Mouse (Mus musculus) embryonic facial prominence, embryonic 15.5 days (tissue): ENCODE data around the gene Urgcp. TPM values are rescaled to one million over a fixed set of nuclear protein-coding genes. Genes with fewer than 3 reads are reported as not detected.
"Not testable (repeated sequence)": the region's sequence is repeated elsewhere in the genome, so short reads cannot be mapped to it uniquely, and the experiment has no call there.

Experiments used
- ATAC-seq: fragments of 200-750 bp; cut with Nextera tagmentation; 2 replicates; pipeline ENCODE4 v1.8.0; 2017; ENCODE audit warnings: low read depth, moderate TSS enrichment; ENCODE audit not compliant: insufficient number of reproducible peaks, low FRiP score, low TSS enrichment
- H3K27ac ChIP-seq: fragments of 300-500 bp; sonication (generic); replicated peaks from 2 replicates; pipeline ENCODE4 v1.5.1; 2015; ENCODE audit warnings: mild to moderate bottlenecking, inconsistent platforms
- H3K27me3 ChIP-seq: fragments of 300-500 bp; sonication (generic); 2 replicates; pipeline ENCODE4 v1.6.1; 2015; ENCODE audit warnings: inconsistent platforms
- H3K36me3 ChIP-seq: fragments of 300-500 bp; sonication (generic); 2 replicates; pipeline ENCODE4 v1.6.1; 2015; ENCODE audit warnings: mild to moderate bottlenecking, inconsistent platforms
- H3K4me1 ChIP-seq: fragments of 300-500 bp; sonication (generic); 2 replicates; pipeline ENCODE4 v1.6.1; 2015; ENCODE audit warnings: inconsistent platforms
- H3K4me2 ChIP-seq: fragments of 300-500 bp; sonication (generic); replicated peaks from 2 replicates; pipeline ENCODE4 v1.6.1; 2015; ENCODE audit warnings: mild to moderate bottlenecking, inconsistent platforms
- H3K4me3 ChIP-seq: fragments of 300-500 bp; sonication (generic); replicated peaks from 2 replicates; pipeline ENCODE4 v1.5.1; 2015; ENCODE audit warnings: mild to moderate bottlenecking, inconsistent platforms
- H3K9ac ChIP-seq: fragments of 300-500 bp; sonication (generic); 2 replicates; pipeline ENCODE4 v1.6.1; 2015; ENCODE audit warnings: inconsistent platforms
- H3K9me3 ChIP-seq: fragments of 300-500 bp; sonication (generic); replicated peaks from 2 replicates; pipeline ENCODE4 v1.6.1; 2016; ENCODE audit warnings: inconsistent platforms
- WGBS: fragments of 180-500 bp; shearing (Covaris S2); methylation state at CpG from one replicate; pipeline ENCODE4 v1.1.7; 2015; 5-methylcytosine and 5-hydroxymethylcytosine counted together
- polyA plus RNA-seq: library from polyadenylated mRNA; unstranded; fragments of >200 nt; fragmentation: Nextera tagmentation; extraction: Ambion mirVana; gene quantifications from 2 replicates; pipeline ENCODE4 v1.2.1, GENCODE M21; 2015

Gene Urgcp
- 29.4 and 30.1 TPM in 2 replicates for polyA plus RNA-seq

GRCm38 (mm10) chr11:5761820-5762632, at the start of gene Urgcp:
TSS of gene Urgcp (minus strand) at chr11:5762376.
- peak within 1 kb of the TSS; percentile 85 for H3K4me3 ChIP-seq
- H3K9me3 ChIP-seq = no peaks in the 10 kb centered on the region
- peak within 1 kb of the TSS; percentile 65 for H3K4me2 ChIP-seq
- H3K4me1 ChIP-seq = peaks cover 6% of the 10 kb centered on the region
- H3K36me3 ChIP-seq = no peaks in the 10 kb centered on the region
- peak; percentile 99 for ATAC-seq
- H3K9ac ChIP-seq = peak within 1 kb of the TSS; percentile 76
- H3K27ac ChIP-seq = peak within 1 kb of the TSS; percentile 94
- no peaks in the 10 kb centered on the region for H3K27me3 ChIP-seq
- WGBS = under 1% methylated on average over 68 of the region's 68 CpGs

- H3K27ac ChIP-seq, H3K9me3 ChIP-seq, H3K4me2 ChIP-seq, H3K4me1 ChIP-seq, H3K27me3 ChIP-seq, H3K4me3 ChIP-seq, ATAC-seq, H3K36me3 ChIP-seq, H3K9ac ChIP-seq: not testable (repeated sequence)
- WGBS = 88% methylated on average over 4 of the region's 4 CpGs
These were observed 47.3 kb upstream of the Urgcp start for GRCm38 (mm10) chr11:5809487-5809886.

- peaks cover 8% of the 10 kb centered on the region for H3K4me1 ChIP-seq
- H3K9ac ChIP-seq = no peak overlapping the region
- no peak overlapping the region for H3K27ac ChIP-seq
- ATAC-seq = no peak
- H3K4me2 ChIP-seq = no peak overlapping the region
- H3K27me3 ChIP-seq = no peaks in the 10 kb centered on the region
- H3K36me3 ChIP-seq = no peaks in the 10 kb centered on the region
- no peaks in the 10 kb centered on the region for H3K9me3 ChIP-seq
- no peak overlapping the region for H3K4me3 ChIP-seq
- WGBS = 79% methylated on average over 9 of the region's 9 CpGs
These were observed 45.8 kb upstream of the Urgcp start for GRCm38 (mm10) chr11:5807956-5808355.

GRCm38 (mm10) chr11:5805711-5806110, 43.5 kb upstream of the Urgcp start:
- H3K27me3 ChIP-seq = no peaks in the 10 kb centered on the region
- no peaks in the 10 kb centered on the region for H3K9me3 ChIP-seq
- ATAC-seq = no peak
- peaks cover 15% of the 10 kb centered on the region for H3K4me1 ChIP-seq
- H3K4me3 ChIP-seq = no peak overlapping the region
- H3K4me2 ChIP-seq = no peak overlapping the region
- 81% methylated on average over 3 of the region's 3 CpGs for WGBS
- H3K27ac ChIP-seq = no peak overlapping the region
- peaks cover 7% of the 10 kb centered on the region for H3K36me3 ChIP-seq
- H3K9ac ChIP-seq = no peak overlapping the region

- H3K27ac ChIP-seq = no peak overlapping the region
- ATAC-seq = no peak
- 73% methylated on average over 5 of the region's 5 CpGs for WGBS
These were observed 42.0 kb upstream of the Urgcp start for GRCm38 (mm10) chr11:5804174-5804573.

GRCm38 (mm10) chr11:5803551-5803981, 41.4 kb upstream of the Urgcp start, which contains the start of gene Pgam2:
TSS of gene Pgam2 (minus strand) at chr11:5803733.
- Histone ChIP-seq H3K9ac (no peak within 1 kb of the TSS), H3K4me1 (peaks cover 15% of the 10 kb centered on the region), H3K9me3 (no peaks in the 10 kb centered on the region), H3K4me2 (no peak within 1 kb of the TSS), H3K4me3 (no peak within 1 kb of the TSS; the same call in 1 of the 2 replicates), H3K27ac (peak within 1 kb of the TSS; percentile 28; the same call in 1 of the 2 replicates), H3K27me3 (no peaks in the 10 kb centered on the region), H3K36me3 (peaks cover 28% of the 10 kb centered on the region)
- ATAC-seq = no peak
- 39% methylated on average over 8 of the region's 8 CpGs for WGBS

More at GRCm38 (mm10) chr11:5804174-5804573, 42.0 kb upstream of the Urgcp start:
- peaks cover 15% of the 10 kb centered on the region for H3K4me1 ChIP-seq
- H3K4me3 ChIP-seq = no peak overlapping the region
- no peak overlapping the region for H3K9ac ChIP-seq
- no peaks in the 10 kb centered on the region for H3K9me3 ChIP-seq
- H3K4me2 ChIP-seq = no peak overlapping the region
- H3K36me3 ChIP-seq = peaks cover 22% of the 10 kb centered on the region
- H3K27me3 ChIP-seq = no peaks in the 10 kb centered on the region

- no peak for ATAC-seq
- peaks cover 15% of the 10 kb centered on the region for H3K4me1 ChIP-seq
- no peaks in the 10 kb centered on the region for H3K9me3 ChIP-seq
- no peaks in the 10 kb centered on the region for H3K27me3 ChIP-seq
- H3K9ac ChIP-seq = no peak overlapping the region
- no peak overlapping the region for H3K4me3 ChIP-seq
- H3K27ac ChIP-seq = peak overlapping the region; percentile 28; the same call in 1 of the 2 replicates
- 65% methylated on average over 8 of the region's 8 CpGs for WGBS
- no peak overlapping the region for H3K4me2 ChIP-seq
- H3K36me3 ChIP-seq = peaks cover 37% of the 10 kb centered on the region
These were observed 40.5 kb upstream of the Urgcp start for GRCm38 (mm10) chr11:5802457-5803217.

- Histone ChIP-seq H3K9ac (no peak overlapping the region), H3K9me3 (no peaks in the 10 kb centered on the region), H3K4me3 (no peak overlapping the region), H3K27me3 (no peaks in the 10 kb centered on the region), H3K4me1 (peaks cover 15% of the 10 kb centered on the region), H3K27ac (0 out of 2 replicates have a peak overlapping the region, but pooled peaks have one; percentile 28), H3K36me3 (peaks cover 43% of the 10 kb centered on the region), H3K4me2 (no peak overlapping the region)
- 65% methylated on average over 12 of the region's 12 CpGs for WGBS
- no peak for ATAC-seq
These were observed 39.8 kb upstream of the Urgcp start for GRCm38 (mm10) chr11:5802005-5802404.

GRCm38 (mm10) chr11:5801511-5801910, 39.3 kb upstream of the Urgcp start:
- H3K4me1 ChIP-seq = peaks cover 15% of the 10 kb centered on the region
- H3K4me2 ChIP-seq = no peak overlapping the region
- H3K4me3 ChIP-seq = no peak overlapping the region
- H3K27ac ChIP-seq = 0 out of 2 replicates have a peak overlapping the region, but pooled peaks have one; percentile 28
- peaks cover 48% of the 10 kb centered on the region for H3K36me3 ChIP-seq
- ATAC-seq = no peak
- H3K9ac ChIP-seq = no peak overlapping the region
- H3K27me3 ChIP-seq = no peaks in the 10 kb centered on the region
- no peaks in the 10 kb centered on the region for H3K9me3 ChIP-seq
- WGBS = 95% methylated on average over 16 of the region's 16 CpGs

- Histone ChIP-seq H3K4me2 (no peak overlapping the region), H3K4me1 (peaks cover 15% of the 10 kb centered on the region), H3K27ac (no peak overlapping the region), H3K27me3 (no peaks in the 10 kb centered on the region), H3K9me3 (no peaks in the 10 kb centered on the region), H3K36me3 (peaks cover 64% of the 10 kb centered on the region), H3K4me3 (no peak overlapping the region), H3K9ac (no peak overlapping the region)
- WGBS = 75% methylated on average over 17 of the region's 17 CpGs
- no peak for ATAC-seq
These were observed 37.7 kb upstream of the Urgcp start for GRCm38 (mm10) chr11:5799621-5800490.
